Mouse (Mus musculus) v-Abl transformed pro-B cells (cell line): Measurements from ENCODE around the gene Ank2.
"Not testable (repeated sequence)": the region's sequence is repeated elsewhere in the genome, so short reads cannot be mapped to it uniquely, and the experiment has no call there.

Source experiments
- in situ Hi-C, 2 experiments: fragments of 400-800 bp; cut with MboI; formaldehyde crosslinking; loops; one replicate each; pipeline ENCODE4 v1.15.1; 2025; ENCODE audit not compliant: unreplicated experiment in 2 of 2

Gene Ank2

GRCm38 (mm10) chr3:127487302-127487701 is 11.8 kb downstream of the Ank2 start:
- in situ Hi-C loops = no loop called here

GRCm38 (mm10) chr3:127485174-127485573 is 14.0 kb downstream of the Ank2 start:
- in situ Hi-C loops = no loop called here

- in situ Hi-C loops = no loop called here
Observed at GRCm38 (mm10) chr3:127481658-127482057, 17.5 kb downstream of the Ank2 start.

GRCm38 (mm10) chr3:127480369-127480768 is 18.8 kb downstream of the Ank2 start:
- in situ Hi-C loops = not testable (repeated sequence)

- in situ Hi-C loops = loop anchor here in 1 of 2 experiments (25.0 kb wide), 1 partner anchor 138 kb away; no protein-coding TSS in a partner anchor
Observed at GRCm38 (mm10) chr3:127474115-127474514, 25.0 kb downstream of the Ank2 start.

GRCm38 (mm10) chr3:127469164-127469752 is 29.9 kb downstream of the Ank2 start:
- in situ Hi-C loops = loop anchor here in 1 of 2 experiments (25.0 kb wide), 1 partner anchor 143 kb away; no protein-coding TSS in a partner anchor

GRCm38 (mm10) chr3:127468569-127468968 is 30.6 kb downstream of the Ank2 start:
- in situ Hi-C loops = loop anchor here in 1 of 2 experiments (25.0 kb wide), 1 partner anchor 144 kb away; no protein-coding TSS in a partner anchor

GRCm38 (mm10) chr3:127463816-127464480 is 35.2 kb downstream of the Ank2 start:
- in situ Hi-C loops = loop anchor here in 1 of 2 experiments (25.0 kb wide), 1 partner anchor 148 kb away; no protein-coding TSS in a partner anchor

- in situ Hi-C loops = loop anchor here in 1 of 2 experiments (25.0 kb wide), 1 partner anchor 149 kb away; no protein-coding TSS in a partner anchor
Observed at GRCm38 (mm10) chr3:127463165-127463564, 36.0 kb downstream of the Ank2 start.

GRCm38 (mm10) chr3:127462413-127462812 is 36.7 kb downstream of the Ank2 start:
- in situ Hi-C loops = loop anchor here in 1 of 2 experiments (25.0 kb wide), 1 partner anchor 150 kb away; no protein-coding TSS in a partner anchor

GRCm38 (mm10) chr3:127460891-127461437 is 38.2 kb downstream of the Ank2 start:
- in situ Hi-C loops = loop anchor here in 1 of 2 experiments (25.0 kb wide), 1 partner anchor 151 kb away; no protein-coding TSS in a partner anchor

GRCm38 (mm10) chr3:127459858-127460257 is 39.3 kb downstream of the Ank2 start:
- in situ Hi-C loops = loop anchor here in 1 of 2 experiments (10.0 to 25.0 kb wide), 2 partner anchors 152 to 295 kb away; no protein-coding TSS in a partner anchor

GRCm38 (mm10) chr3:127458925-127459324 is 40.2 kb downstream of the Ank2 start:
- in situ Hi-C loops = loop anchor here in 1 of 2 experiments (10.0 to 25.0 kb wide), 2 partner anchors 153 to 296 kb away; no protein-coding TSS in a partner anchor

GRCm38 (mm10) chr3:127458420-127458798 is 40.7 kb downstream of the Ank2 start:
- in situ Hi-C loops = loop anchor here in 1 of 2 experiments (10.0 to 25.0 kb wide), 2 partner anchors 154 to 296 kb away; no protein-coding TSS in a partner anchor

- in situ Hi-C loops = loop anchor here in 1 of 2 experiments (10.0 to 25.0 kb wide), 2 partner anchors 154 to 297 kb away; no protein-coding TSS in a partner anchor
Observed at GRCm38 (mm10) chr3:127457761-127458419, 41.3 kb downstream of the Ank2 start.

- in situ Hi-C loops = loop anchor here in 1 of 2 experiments (10.0 to 25.0 kb wide), 2 partner anchors 159 to 301 kb away; no protein-coding TSS in a partner anchor
Observed at GRCm38 (mm10) chr3:127453738-127454137, 45.4 kb downstream of the Ank2 start.

GRCm38 (mm10) chr3:127453254-127453653 is 45.9 kb downstream of the Ank2 start:
- in situ Hi-C loops = loop anchor here in 1 of 2 experiments (10.0 to 25.0 kb wide), 2 partner anchors 159 to 302 kb away; no protein-coding TSS in a partner anchor

- in situ Hi-C loops = loop anchor here in 1 of 2 experiments (10.0 to 25.0 kb wide), 2 partner anchors 160 to 303 kb away; no protein-coding TSS in a partner anchor
Observed at GRCm38 (mm10) chr3:127452233-127452632, 46.9 kb downstream of the Ank2 start.

- in situ Hi-C loops = loop anchor here in 1 of 2 experiments (10.0 to 25.0 kb wide), 2 partner anchors 161 to 303 kb away; no protein-coding TSS in a partner anchor
Observed at GRCm38 (mm10) chr3:127451741-127452140, 47.4 kb downstream of the Ank2 start.

- in situ Hi-C loops = loop anchor here in 1 of 2 experiments (10.0 to 25.0 kb wide), 2 partner anchors 161 to 304 kb away; no protein-coding TSS in a partner anchor
Observed at GRCm38 (mm10) chr3:127451070-127451469, 48.1 kb downstream of the Ank2 start.
